8 mouse cellular contexts compared by ENCODE assay signal in the genomic region with DNA sequence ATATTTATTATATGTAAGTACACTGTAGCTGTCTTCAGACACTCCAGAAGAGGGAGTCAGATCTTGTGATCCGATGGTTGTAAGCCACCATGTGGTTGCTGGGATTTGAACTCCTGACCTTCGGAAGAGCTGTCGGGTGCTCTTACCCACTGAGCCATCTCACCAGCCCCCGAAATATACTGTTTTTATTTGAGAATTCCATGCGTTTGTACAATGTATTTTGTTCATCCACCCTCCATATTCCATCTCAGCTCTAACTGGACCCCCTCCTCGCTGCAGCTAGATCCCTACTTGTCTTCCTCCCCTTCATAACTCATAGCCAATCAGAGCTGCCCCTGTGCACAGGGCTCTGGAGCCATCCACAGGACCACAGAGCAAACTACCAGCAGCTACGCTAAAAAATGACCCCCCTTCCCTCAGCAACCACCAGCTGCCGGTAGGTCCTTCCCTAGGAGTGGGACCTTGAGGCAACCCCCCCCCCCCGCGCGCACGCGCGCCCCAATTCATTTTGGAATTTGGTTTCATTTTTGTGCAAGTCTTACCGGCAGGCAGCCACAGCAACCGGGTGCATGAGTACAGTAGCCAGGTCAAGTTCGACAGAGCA. TPM values are rescaled to one million over a fixed set of nuclear protein-coding genes. Genes with fewer than 3 reads are reported as not detected.
DNase-seq lines count a peak whose midpoint lies in the region; ATAC-seq and TF ChIP-seq lines count a peak whose summit lies in the region.

No protein-coding gene starts in this region.

- intact Hi-C loops in heart, postnatal 36 days (cut with DNase I) = loop anchor here (2.0 to 10.0 kb wide), 3 partner anchors 53 to 546 kb away; a partner anchor contains a TSS

- DNase-seq in CD4-positive helper T cell, adult 2 months (ENCODE audit: low read depth, low spot score) = peak; percentile 62
- peak; percentile 8 for DNase-seq in T-cell, adult 2 months (ENCODE audit: low spot score)
- peak; percentile 28 to 46 for DNase-seq in heart, postnatal 36 days
- peak; percentile 66 for DNase-seq in limb, embryonic 11.5 days (ENCODE audit: low spot score)
- DNase-seq in thymus, postnatal 0 days (ENCODE audit: low spot score) = peak; percentile 41
- DNase-seq in right cerebral cortex, postnatal 36 days (ENCODE audit: low spot score in 2 of 2) = no peak

- no peak for TF ChIP-seq CTCF in embryonic fibroblast, embryonic 13.5 days (IDR thresholded peaks at IDR 0.05; ENCODE audit: borderline replicate concordance, insufficient read depth, low read length)

- 28% methylated on average over 17 of the region's 17 CpGs for WGBS in limb, embryonic 11.5 days
- WGBS in midbrain, embryonic 13.5 days = 36% methylated on average over 17 of the region's 17 CpGs

- H3K36me3 ChIP-seq in limb, embryonic 11.5 days (ENCODE audit: control insufficient read depth, insufficient read depth, low read length) = no peaks in the 10 kb centered on the region; the same call in 1 of the 2 replicates
- peaks cover 5% of the 10 kb centered on the region; the same call in 1 of the 2 replicates for H3K36me3 ChIP-seq in midbrain, embryonic 13.5 days

- H3K9me3 ChIP-seq in limb, embryonic 11.5 days (ENCODE audit: control insufficient read depth, low read length) = no peaks in the 10 kb centered on the region
- no peaks in the 10 kb centered on the region for H3K9me3 ChIP-seq in midbrain, embryonic 13.5 days

- TF ChIP-seq POLR2A in embryonic fibroblast, embryonic 13.5 days (IDR thresholded peaks at IDR 0.05; ENCODE audit: low read depth, low read length) = no peak

- no peak overlapping the region for H3K9ac ChIP-seq in limb, embryonic 11.5 days (ENCODE audit: low read length)
- H3K9ac ChIP-seq in midbrain, embryonic 13.5 days (replicated peaks) = no peak overlapping the region

- no peaks in the 10 kb centered on the region for H3K27me3 ChIP-seq in limb, embryonic 11.5 days (ENCODE audit: control insufficient read depth, insufficient read depth, low read length)
- no peaks in the 10 kb centered on the region for H3K27me3 ChIP-seq in midbrain, embryonic 13.5 days

- 0 out of 2 replicates have a peak overlapping the region, but pooled peaks have one; percentile 5 for H3K27ac ChIP-seq in embryonic fibroblast, embryonic 13.5 days (ENCODE audit: insufficient read depth, low read length)
- H3K27ac ChIP-seq in limb, embryonic 11.5 days (replicated peaks; ENCODE audit: low read depth, low read length) = no peak overlapping the region
- no peak overlapping the region for H3K27ac ChIP-seq in midbrain, embryonic 13.5 days

- H3K4me1 ChIP-seq in embryonic fibroblast, embryonic 13.5 days (ENCODE audit: control insufficient read depth, insufficient read depth, low read length) = peaks cover 3% of the 10 kb centered on the region; the same call in 1 of the 2 replicates
- H3K4me1 ChIP-seq in limb, embryonic 11.5 days (ENCODE audit: control insufficient read depth, insufficient read depth, low read length) = no peaks in the 10 kb centered on the region
- H3K4me1 ChIP-seq in midbrain, embryonic 13.5 days (replicated peaks) = peaks cover 3% of the 10 kb centered on the region; the same call in 1 of the 2 replicates

- peak; percentile 80 for ATAC-seq in limb, embryonic 11.5 days (ENCODE audit: insufficient number of reproducible peaks, low FRiP score, low TSS enrichment, low read depth)
- peak; percentile 37 for ATAC-seq in midbrain, embryonic 13.5 days

- peak overlapping the region; percentile 48 for H3K4me3 ChIP-seq in embryonic fibroblast, embryonic 13.5 days (ENCODE audit: insufficient read depth, low read length)
- peak overlapping the region; percentile 32 for H3K4me3 ChIP-seq in limb, embryonic 11.5 days (ENCODE audit: low read depth, low read length)
- peak overlapping the region; percentile 30 for H3K4me3 ChIP-seq in midbrain, embryonic 13.5 days (replicated peaks)

- H3K4me2 ChIP-seq in limb, embryonic 11.5 days (ENCODE audit: low read depth, severe bottlenecking) = peak overlapping the region; percentile 52
- H3K4me2 ChIP-seq in midbrain, embryonic 13.5 days (replicated peaks) = peak overlapping the region; percentile 48

RNA-seq across cellular contexts. Expression of a gene that starts 38.7 kb away (rescaled TPM):
- 50.3 and 62.7 TPM in 2 replicates for polyA plus RNA-seq in embryonic fibroblast, embryonic 13.5 days (2011; ENCODE audit: insufficient read length, low read depth, missing spikeins)
- total RNA-seq in heart, postnatal 36 days (2021) = 10 to 100 TPM; 15.0 to 17.0 TPM
- 33.5 and 34.5 TPM in 2 replicates for polyA plus RNA-seq in limb, embryonic 11.5 days (2014; fragmentation: Nextera tagmentation; extraction: Ambion mirVana)
- 36.8 and 41.1 TPM in 2 replicates for polyA plus RNA-seq in midbrain, embryonic 13.5 days (2015; fragmentation: Nextera tagmentation; extraction: Ambion mirVana)
- 14.6 and 17.0 TPM in 2 replicates for polyA plus RNA-seq in thymus, postnatal 0 days (2015; fragmentation: Nextera tagmentation; extraction: Ambion mirVana)

Comparison
In these comparisons a context has a peak if more than half of its experiments do, and no peak if none do; other contexts are left out.
1. DNase-seq: peak in CD4-positive helper T cell, adult 2 months (single experiment), T-cell, adult 2 months (single experiment), heart, postnatal 36 days (2 of 2), limb, embryonic 11.5 days (single experiment) and thymus, postnatal 0 days (single experiment); none in right cerebral cortex, postnatal 36 days (0 of 2).
2. Peak in every context shown above with its lines, with median percentiles within 50 percentile points of each other: H3K4me3 ChIP-seq.